43 mouse cellular contexts compared by ENCODE assay signal in genomic region chr3:108917986-108918385, GRCm38 (mm10). TPM values are rescaled to one million over a fixed set of nuclear protein-coding genes. Genes with fewer than 3 reads are reported as not detected.
"Had no signal": no experiment of that assay in that cellular context is flagged by ENCODE, and none has a peak within 500 bp of the region (broad histone marks: within the 10 kb centered on the region; RNA-seq: fewer than 3 reads in every experiment).

No protein-coding gene starts in this region.

- H3K27ac ChIP-seq: heart, embryonic 10.5 days; hindbrain, embryonic 13.5 days; hindbrain, embryonic 15.5 days; hindbrain, postnatal 0 days; kidney, embryonic 15.5 days; kidney, postnatal 0 days; limb, embryonic 13.5 days; limb, embryonic 15.5 days; liver, embryonic 12.5 days; liver, embryonic 14.5 days had no signal

- H3K27me3 ChIP-seq: heart, embryonic 12.5 days; hindbrain, embryonic 13.5 days; hindbrain, embryonic 15.5 days; kidney, embryonic 15.5 days; limb, embryonic 13.5 days; limb, embryonic 15.5 days; liver, embryonic 12.5 days had no signal

- H3K4me1 ChIP-seq: heart, embryonic 10.5 days; heart, embryonic 12.5 days; hindbrain, embryonic 13.5 days; hindbrain, embryonic 15.5 days; kidney, embryonic 15.5 days; limb, embryonic 13.5 days; limb, embryonic 15.5 days had no signal

- H3K4me3 ChIP-seq: heart, embryonic 10.5 days; heart, embryonic 12.5 days; hindbrain, embryonic 13.5 days; hindbrain, embryonic 15.5 days; kidney, embryonic 15.5 days; limb, embryonic 13.5 days; limb, embryonic 15.5 days; liver, embryonic 12.5 days had no signal

- DNase-seq: gastrocnemius, postnatal 14 days; gastrocnemius, postnatal 36 days; heart, adult 18-20 months; heart, postnatal 10 days; kidney, adult 11 months; kidney, adult 2 months; kidney, adult 9 months; kidney, postnatal 14 days; kidney, postnatal 36 days; layer of hippocampus, adult 9-11 months; layer of hippocampus, postnatal 36 days; left cerebral cortex, postnatal 4 days had no signal

RNA-seq across cellular contexts. Expression of gene Henmt1, which starts 21.7 kb away (rescaled TPM):
- total RNA-seq: gastrocnemius, adult 18-20 months; gastrocnemius, adult 8-10 months; gastrocnemius, postnatal 14 days; gastrocnemius, postnatal 36 days; heart, adult 18-20 months; heart, adult 8-10 months; heart, postnatal 10 days; heart, postnatal 25 days; liver, adult 2 months had no signal
- polyA plus RNA-seq: heart, embryonic 14.5 days; large intestine, adult 2 months; liver, adult 2 months had no signal

RNA-seq across cellular contexts. Expression of gene Gm9857, which starts 22.3 kb away (rescaled TPM):
- total RNA-seq: gastrocnemius, adult 18-20 months; gastrocnemius, adult 8-10 months; gastrocnemius, postnatal 14 days; gastrocnemius, postnatal 36 days; heart, adult 18-20 months; heart, adult 8-10 months; heart, postnatal 10 days; heart, postnatal 25 days; hematopoietic stem cell, adult 5-6 weeks; hindbrain, postnatal 0 days; layer of hippocampus, adult 18-20 months; layer of hippocampus, adult 8-10 months; layer of hippocampus, postnatal 14 days; layer of hippocampus, postnatal 36 days; left cerebral cortex, adult 18-20 months; left cerebral cortex, adult 8-10 months; left cerebral cortex, postnatal 10 days; left cerebral cortex, postnatal 25 days; liver, adult 2 months had no signal
- polyA plus RNA-seq: heart, embryonic 10.5 days; heart, embryonic 12.5 days; heart, embryonic 14.5 days; heart, embryonic 16.5 days; hindbrain, embryonic 13.5 days; hindbrain, embryonic 15.5 days; intestine, embryonic 14.5 days; intestine, embryonic 16.5 days; kidney, embryonic 15.5 days; kidney, postnatal 0 days; large intestine, adult 2 months; limb, embryonic 11.5 days; limb, embryonic 15.5 days; liver, adult 2 months; liver, embryonic 12.5 days; liver, embryonic 14.5 days had no signal

RNA-seq across cellular contexts. Expression of gene Fndc7, which starts 28.2 kb away (rescaled TPM):
- total RNA-seq: gastrocnemius, adult 18-20 months; gastrocnemius, adult 8-10 months; hematopoietic stem cell, adult 5-6 weeks; left cerebral cortex, postnatal 10 days had no signal
- polyA plus RNA-seq: hindbrain, embryonic 11.5 days; kidney, embryonic 15.5 days; kidney, postnatal 0 days; limb, embryonic 11.5 days; liver, embryonic 14.5 days had no signal
